Mouse (Mus musculus): ENCODE results near the gene Rab7b. TPM values are rescaled to one million over a fixed set of nuclear protein-coding genes. Genes with fewer than 3 reads are reported as not detected.

The Rab7b gene
- polyA plus RNA-seq, 1 experiment from 2014 or later = 1.2 TPM

DNA sequence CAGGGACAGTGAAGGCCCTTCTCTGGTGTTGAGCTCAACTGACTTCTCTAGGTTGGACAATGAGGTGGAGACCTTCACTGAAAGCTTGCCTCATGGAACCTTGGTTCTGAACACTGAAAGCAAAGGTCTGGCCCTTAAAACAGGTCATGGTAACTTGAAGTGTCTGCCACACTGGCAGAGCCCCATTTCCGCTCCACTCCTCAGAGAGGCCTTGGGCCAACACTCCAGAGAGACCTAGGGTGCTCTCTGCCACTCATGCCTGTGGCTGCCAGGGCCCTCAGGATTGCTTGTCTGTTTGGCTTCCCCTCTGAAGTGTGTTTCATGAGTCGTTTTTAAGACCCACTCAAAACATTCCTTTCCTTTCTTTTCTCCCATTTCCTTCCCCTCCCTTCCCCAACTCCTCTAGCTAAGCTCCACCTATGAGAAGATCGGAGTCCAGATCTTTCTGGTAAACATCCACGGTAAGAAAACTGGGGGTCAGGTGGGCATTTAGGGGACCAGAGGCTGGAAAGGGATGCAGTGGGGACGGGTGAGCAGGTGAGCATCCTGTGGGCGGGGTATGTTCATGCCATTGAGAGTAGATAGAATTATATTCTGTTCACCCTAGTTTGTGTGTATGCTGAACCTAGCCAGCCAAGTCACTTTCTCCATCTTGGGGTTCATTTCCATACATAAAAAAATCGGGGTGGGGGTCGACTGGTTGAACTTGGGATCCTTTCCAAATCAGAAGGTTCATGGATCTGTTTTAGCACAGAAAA, 76.3 kb downstream of the Rab7b start:
- H3K9ac ChIP-seq = no peak overlapping the region
- H3K36me3 ChIP-seq = no peaks in the 10 kb centered on the region
- ATAC-seq (ENCODE audit: low FRiP score) = no peak
- no peak overlapping the region for H3K4me2 ChIP-seq
- H3K9me3 ChIP-seq = no peaks in the 10 kb centered on the region
- WGBS = 64% methylated on average over 8 of the region's 8 CpGs
- H3K4me1 ChIP-seq (replicated peaks) = peaks cover 3% of the 10 kb centered on the region
- no peak overlapping the region for H3K27ac ChIP-seq
- H3K4me3 ChIP-seq = no peak overlapping the region
- 0 out of 2 replicates have a peak, but pooled peaks cover 8% of the 10 kb centered on the region for H3K27me3 ChIP-seq

Other genes with a start within 250 kb of the Rab7b start
- 16.8 and 17.7 TPM in 2 replicates for gene Srgap2, start 161.3 kb upstream of the Rab7b start, polyA plus RNA-seq (2015; fragmentation: Nextera tagmentation; extraction: Ambion mirVana)
- 1.1 and 1.2 TPM in 2 replicates for gene Fam72a, start 160.8 kb upstream of the Rab7b start, polyA plus RNA-seq (2015; fragmentation: Nextera tagmentation; extraction: Ambion mirVana)
- not detected in 2 replicates for gene Avpr1b, start 89.5 kb upstream of the Rab7b start, polyA plus RNA-seq (2015; fragmentation: Nextera tagmentation; extraction: Ambion mirVana)
- 0.10 TPM in 1 of 2 replicates, not detected in the other for gene Ctse, start 50.4 kb upstream of the Rab7b start, polyA plus RNA-seq (2015; fragmentation: Nextera tagmentation; extraction: Ambion mirVana)
- gene Slc26a9, start 55.3 kb downstream of the Rab7b start, polyA plus RNA-seq (2015; fragmentation: Nextera tagmentation; extraction: Ambion mirVana) = 0.05 TPM in 1 of 2 replicates, not detected in the other
- gene Pm20d1, start 108.7 kb downstream of the Rab7b start, polyA plus RNA-seq (2015; fragmentation: Nextera tagmentation; extraction: Ambion mirVana) = 0.27 and 0.30 TPM in 2 replicates
- gene Slc41a1, start 138.8 kb downstream of the Rab7b start, polyA plus RNA-seq (2015; fragmentation: Nextera tagmentation; extraction: Ambion mirVana) = 13.3 and 13.6 TPM in 2 replicates
- gene Rab29, start 178.5 kb downstream of the Rab7b start, polyA plus RNA-seq (2015; fragmentation: Nextera tagmentation; extraction: Ambion mirVana) = 8.0 TPM in 2 replicates
- gene Nucks1, start 221.8 kb downstream of the Rab7b start, polyA plus RNA-seq (2015; fragmentation: Nextera tagmentation; extraction: Ambion mirVana) = 58.4 and 61.6 TPM in 2 replicates

All from hindbrain, embryonic 13.5 days (tissue).